ENCODE assay signal across 30 mouse cellular contexts in the genomic region with DNA sequence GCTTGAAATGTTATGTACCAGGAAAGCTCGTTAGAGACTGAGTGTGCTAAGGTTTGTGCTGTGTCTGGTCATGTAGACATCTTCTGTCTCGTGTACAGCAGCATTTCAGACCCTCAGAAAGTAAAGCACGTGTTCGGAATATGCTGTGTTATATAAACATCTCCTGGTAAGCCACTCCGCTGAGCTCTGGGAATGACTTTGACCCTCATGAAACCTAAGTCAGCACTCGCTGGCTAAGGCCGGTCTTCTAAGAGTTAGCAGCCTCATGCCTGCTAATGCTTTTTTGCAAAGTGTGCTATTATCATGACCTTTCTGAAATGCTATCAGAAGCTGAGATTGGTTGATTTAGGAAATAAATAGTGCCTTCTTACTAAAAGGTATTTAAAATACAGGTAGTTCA. TPM values are rescaled to one million over a fixed set of nuclear protein-coding genes. Genes with fewer than 3 reads are reported as not detected.
DNase-seq lines count a peak whose midpoint lies in the region; ATAC-seq lines count a peak whose summit lies in the region.
"Had no signal": no experiment of that assay in that cellular context is flagged by ENCODE, and none has a peak within 500 bp of the region (broad histone marks: within the 10 kb centered on the region; RNA-seq: fewer than 3 reads in every experiment).

No protein-coding gene starts in this region.

- ATAC-seq in kidney, embryonic 14.5 days (ENCODE audit: low FRiP score, low TSS enrichment) = no peak
- ATAC-seq: activated CD4-positive, CD25-positive, alpha-beta regulatory T cell, adult 4 months; forebrain, embryonic 13.5 days; forebrain, embryonic 16.5 days had no signal

- H3K9ac ChIP-seq in kidney, embryonic 14.5 days (ENCODE audit: low read depth, low read length) = no peak overlapping the region
- H3K9ac ChIP-seq: forebrain, embryonic 13.5 days; heart, embryonic 13.5 days; hindbrain, embryonic 14.5 days had no signal

- no peaks in the 10 kb centered on the region for H3K9me3 ChIP-seq in kidney, embryonic 14.5 days (ENCODE audit: control insufficient read depth, low read length)
- H3K9me3 ChIP-seq: forebrain, embryonic 10.5 days; forebrain, embryonic 13.5 days; heart, embryonic 10.5 days; heart, embryonic 13.5 days had no signal

- no peaks in the 10 kb centered on the region for H3K27me3 ChIP-seq in kidney, embryonic 14.5 days (ENCODE audit: control insufficient read depth, insufficient read depth, low read length)
- H3K27me3 ChIP-seq: forebrain, embryonic 13.5 days had no signal

- peak; percentile 66 for DNase-seq in kidney, adult 11 months
- DNase-seq in kidney, postnatal 4 days = no peak
- peak; percentile 38 to 65 for DNase-seq in kidney, adult 8-10 months
- DNase-seq in kidney, postnatal 36 days = peak; percentile 37 to 73
- no peak for DNase-seq in testis, postnatal 14 days (ENCODE audit: low spot score)
- DNase-seq: adrenal gland, adult 8-10 months; adrenal gland, postnatal 25 days; cerebellum, adult 11-12 months; cerebellum, adult 8-10 months; cerebellum, postnatal 10 days; cerebellum, postnatal 36 days; gastrocnemius, postnatal 10 days; gastrocnemius, postnatal 36 days; heart, adult 2 months; heart, postnatal 14 days; heart, postnatal 4 days had no signal

- no peak overlapping the region for H3K4me2 ChIP-seq in kidney, embryonic 14.5 days (replicated peaks; ENCODE audit: low read depth, low read length)
- H3K4me2 ChIP-seq: forebrain, embryonic 13.5 days; heart, embryonic 13.5 days; hindbrain, embryonic 14.5 days had no signal

- no peaks in the 10 kb centered on the region for H3K36me3 ChIP-seq in kidney, embryonic 14.5 days (ENCODE audit: control insufficient read depth, insufficient read depth, low read length)
- H3K36me3 ChIP-seq: forebrain, embryonic 10.5 days; heart, embryonic 10.5 days; heart, embryonic 13.5 days had no signal

- no peaks in the 10 kb centered on the region for H3K4me1 ChIP-seq in kidney, embryonic 14.5 days (ENCODE audit: control insufficient read depth, insufficient read depth, low read length)
- H3K4me1 ChIP-seq: forebrain, embryonic 10.5 days; forebrain, embryonic 13.5 days; heart, embryonic 10.5 days; heart, embryonic 13.5 days had no signal

- H3K4me3 ChIP-seq in kidney, embryonic 14.5 days (ENCODE audit: low read length) = no peak overlapping the region
- H3K4me3 ChIP-seq: forebrain, embryonic 10.5 days; forebrain, embryonic 13.5 days; heart, adult 2 months; heart, embryonic 10.5 days; heart, embryonic 13.5 days had no signal

- 46% methylated on average over 7 of the region's 7 CpGs for WGBS in kidney, embryonic 14.5 days

- H3K27ac ChIP-seq in kidney, embryonic 14.5 days (ENCODE audit: low read depth, low read length) = no peak overlapping the region
- H3K27ac ChIP-seq: forebrain, embryonic 10.5 days; forebrain, embryonic 13.5 days; heart, adult 2 months; heart, embryonic 10.5 days; heart, embryonic 13.5 days; hindbrain, embryonic 14.5 days had no signal

RNA-seq across cellular contexts. Expression of gene Gm17482, which starts 36.0 kb away (rescaled TPM):
- polyA plus RNA-seq in kidney, embryonic 14.5 days (2014; fragmentation: Nextera tagmentation; extraction: Ambion mirVana) = not detected in 2 replicates
- polyA plus RNA-seq: activated CD4-positive, CD25-positive, alpha-beta regulatory T cell, adult 4 months; brain, embryonic 14.5 days; cortical plate, adult 2 months; embryonic facial prominence, embryonic 11.5 days; embryonic facial prominence, embryonic 14.5 days; forebrain, embryonic 10.5 days; forebrain, embryonic 13.5 days; forebrain, embryonic 16.5 days; heart, adult 2 months; heart, embryonic 10.5 days; heart, embryonic 13.5 days; heart, embryonic 16.5 days; hindbrain, embryonic 11.5 days; hindbrain, embryonic 14.5 days had no signal

RNA-seq across cellular contexts. Expression of gene Syn2, which starts 56.4 kb away (rescaled TPM):
- 0.66 and 0.89 TPM in 2 replicates for polyA plus RNA-seq in kidney, embryonic 14.5 days (2014; fragmentation: Nextera tagmentation; extraction: Ambion mirVana)
- polyA plus RNA-seq: activated CD4-positive, CD25-positive, alpha-beta regulatory T cell, adult 4 months had no signal

Comparison
In these comparisons a context has a peak if more than half of its experiments do, and no peak if none do; other contexts are left out.
1. DNase-seq: peak in kidney, adult 11 months (single experiment), kidney, adult 8-10 months (2 of 2) and kidney, postnatal 36 days (2 of 2); none in kidney, postnatal 4 days (0 of 2) and testis, postnatal 14 days (single experiment).